Mouse (Mus musculus): Measurements from ENCODE around the gene Plekhg6. TPM values are rescaled to one million over a fixed set of nuclear protein-coding genes. Genes with fewer than 3 reads are reported as not detected.

Gene Plekhg6
- total and polyA plus RNA-seq, 2 experiments, result 3.0 to 5.9 TPM

DNA sequence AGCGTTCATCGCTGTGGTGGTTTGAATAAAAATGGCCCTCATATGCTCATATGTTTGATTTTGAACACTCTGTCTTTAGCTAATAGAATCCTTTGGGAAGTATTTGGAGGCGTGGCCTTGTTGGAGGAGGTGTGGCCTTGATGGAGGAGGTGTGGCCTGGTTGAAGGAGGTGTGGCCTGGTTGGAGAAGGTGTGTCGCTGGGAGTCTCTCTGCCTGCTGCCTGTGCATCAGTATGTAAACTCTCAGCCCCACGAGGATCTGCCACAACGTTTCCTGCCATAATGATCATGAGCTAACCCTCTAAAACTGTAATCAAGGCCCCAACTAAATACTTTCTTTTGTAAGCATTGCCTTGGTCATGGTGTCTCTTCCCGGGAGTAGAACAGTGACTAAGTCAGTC is 26.6 kb upstream of the Plekhg6 start:
- Histone ChIP-seq H3K36me3 (ENCODE audit: control insufficient read depth, insufficient read depth, low read length) (no peaks in the 10 kb centered on the region), H3K27me3 (ENCODE audit: control insufficient read depth, insufficient read depth, low read length) (no peaks in the 10 kb centered on the region), H3K9ac (ENCODE audit: low read depth, low read length) (no peak overlapping the region), H3K4me3 (ENCODE audit: insufficient read depth, low read depth, low read length) (no peak overlapping the region), H3K79me2 (ENCODE audit: control insufficient read depth, insufficient read depth, low read length) (no peaks in the 10 kb centered on the region), H3K4me1 (ENCODE audit: control insufficient read depth, insufficient read depth, low read length) (0 out of 2 replicates have a peak, but pooled peaks cover 1% of the 10 kb centered on the region), H3K27ac (replicated peaks; ENCODE audit: insufficient read depth, low read depth, low read length) (no peak overlapping the region)
- no peak for TF ChIP-seq CTCF (IDR thresholded peaks at IDR 0.05; ENCODE audit: low read depth, low read length)
- TF ChIP-seq POLR2A (IDR thresholded peaks at IDR 0.05; ENCODE audit: extremely low read depth, insufficient read depth, low read length), result no peak
- DNase-seq (ENCODE audit: extremely low read depth, low read depth, low spot score), result no peak
- 83% methylated on average over 7 of the region's 7 CpGs for WGBS

DNA sequence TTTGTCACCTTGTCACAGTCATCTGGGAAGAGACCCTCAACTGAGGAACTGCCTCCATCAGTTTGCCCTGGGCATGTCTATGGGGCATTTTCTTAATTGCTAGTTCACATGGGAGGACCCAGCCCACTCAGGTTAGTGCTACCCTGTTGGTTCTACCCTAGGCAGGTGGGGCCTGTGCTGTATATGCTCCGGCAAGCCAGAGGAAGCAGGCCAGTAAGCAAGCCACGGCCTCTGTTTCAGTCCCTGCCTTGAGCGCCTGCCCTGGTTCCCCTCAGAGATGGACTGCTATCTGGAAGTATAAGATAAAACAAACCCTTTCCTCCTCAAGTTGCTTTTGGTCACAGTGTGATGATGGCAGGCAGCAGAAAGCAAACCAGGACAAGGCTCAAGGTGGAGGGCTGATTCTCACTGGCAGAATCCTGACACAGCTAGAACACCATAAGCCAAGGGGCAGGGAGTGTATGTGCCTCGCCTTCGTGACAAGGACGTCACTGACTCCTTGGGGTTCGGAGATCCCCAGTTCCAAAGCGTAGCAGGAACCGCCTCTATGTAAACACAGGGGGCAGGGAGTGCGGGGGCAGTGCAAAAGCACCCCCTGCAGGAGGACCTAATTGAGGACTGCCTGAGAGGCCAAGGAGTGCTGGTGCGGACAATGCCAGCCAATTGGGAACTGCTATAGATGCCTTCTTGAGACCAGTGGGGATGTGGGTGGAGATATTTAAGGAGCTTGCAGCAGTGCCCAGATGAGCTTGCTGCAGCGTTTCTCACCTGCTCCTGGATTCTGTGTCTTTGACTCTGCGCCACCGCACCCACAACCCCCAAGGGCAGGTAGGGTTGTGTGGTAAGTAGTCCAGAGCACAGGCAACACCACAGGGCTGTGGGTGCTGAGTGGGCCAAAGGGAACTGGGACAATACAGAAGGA is 25.1 kb upstream of the Plekhg6 start:
- Histone ChIP-seq H3K4me1 (ENCODE audit: control insufficient read depth, insufficient read depth, low read length) (no peaks in the 10 kb centered on the region), H3K4me3 (ENCODE audit: insufficient read depth, low read depth, low read length) (no peak overlapping the region), H3K9ac (ENCODE audit: low read depth, low read length) (no peak overlapping the region), H3K36me3 (ENCODE audit: control insufficient read depth, insufficient read depth, low read length) (no peaks in the 10 kb centered on the region), H3K79me2 (ENCODE audit: control insufficient read depth, insufficient read depth, low read length) (no peaks in the 10 kb centered on the region), H3K27me3 (ENCODE audit: control insufficient read depth, insufficient read depth, low read length) (no peaks in the 10 kb centered on the region), H3K27ac (replicated peaks; ENCODE audit: insufficient read depth, low read depth, low read length) (no peak overlapping the region)
- DNase-seq (ENCODE audit: extremely low read depth, low read depth, low spot score), result no peak
- WGBS, result 82% methylated on average over 14 of the region's 14 CpGs
- TF ChIP-seq CTCF (IDR thresholded peaks at IDR 0.05; ENCODE audit: low read depth, low read length) (0 out of 2 replicates have a peak, but pooled peaks have one; percentile 1), POLR2A (IDR thresholded peaks at IDR 0.05; ENCODE audit: extremely low read depth, insufficient read depth, low read length) (no peak)

DNA sequence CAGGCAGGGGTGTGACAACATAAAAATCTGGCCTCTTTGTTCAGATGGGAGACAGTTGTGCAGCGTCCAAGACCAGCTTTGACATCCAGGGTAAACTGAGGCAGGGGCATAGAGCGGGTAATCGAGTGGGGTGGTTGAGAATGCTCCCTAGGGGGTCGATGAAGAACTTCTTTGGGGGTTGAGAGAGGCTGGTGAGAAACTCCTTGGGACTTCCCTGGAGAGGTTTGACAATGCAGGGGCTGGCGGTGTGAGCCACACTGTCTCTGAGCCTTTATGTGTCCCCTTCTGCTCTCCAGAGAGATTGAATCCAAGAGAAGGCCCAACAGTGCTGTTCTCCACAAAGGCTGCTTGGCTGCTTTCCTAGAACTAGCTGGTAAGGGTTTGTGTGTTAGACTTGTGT is 9.3 kb upstream of the Plekhg6 start:
- TF ChIP-seq CTCF (IDR thresholded peaks at IDR 0.05; ENCODE audit: low read depth, low read length), result no peak
- no peak for TF ChIP-seq POLR2A (IDR thresholded peaks at IDR 0.05; ENCODE audit: extremely low read depth, insufficient read depth, low read length)
- no peak overlapping the region for H3K4me3 ChIP-seq (ENCODE audit: insufficient read depth, low read depth, low read length)
- 84% methylated on average over 5 of the region's 5 CpGs for WGBS
- no peaks in the 10 kb centered on the region for H3K4me1 ChIP-seq (ENCODE audit: control insufficient read depth, insufficient read depth, low read length)
- no peak overlapping the region for H3K9ac ChIP-seq (ENCODE audit: low read depth, low read length)
- no peak overlapping the region for H3K27ac ChIP-seq (replicated peaks; ENCODE audit: insufficient read depth, low read depth, low read length)
- H3K36me3 ChIP-seq (ENCODE audit: control insufficient read depth, insufficient read depth, low read length), result no peaks in the 10 kb centered on the region
- no peaks in the 10 kb centered on the region for H3K79me2 ChIP-seq (ENCODE audit: control insufficient read depth, insufficient read depth, low read length)
- H3K27me3 ChIP-seq (ENCODE audit: control insufficient read depth, insufficient read depth, low read length), result no peaks in the 10 kb centered on the region
- no peak for DNase-seq (ENCODE audit: extremely low read depth, low read depth, low spot score)

DNA sequence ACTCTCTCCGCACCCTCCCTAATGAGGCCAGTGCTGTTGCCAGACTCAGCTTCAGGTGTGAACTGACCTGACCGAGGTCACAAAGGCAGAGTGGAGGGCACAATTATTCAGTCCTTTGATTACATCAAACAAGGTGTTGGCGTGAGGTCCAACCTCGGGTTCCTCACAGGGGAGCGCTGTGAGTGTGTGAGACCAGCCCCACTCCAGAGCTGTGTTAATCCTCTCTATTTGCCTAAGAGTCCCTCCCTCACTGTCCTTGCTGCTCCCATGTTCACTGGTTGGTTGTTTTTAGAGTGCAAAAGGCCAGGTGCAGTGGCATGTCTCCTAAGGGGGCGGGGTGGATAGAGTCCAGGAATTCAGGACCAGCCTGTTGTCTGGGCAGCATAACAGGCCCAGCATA is 5.5 kb upstream of the Plekhg6 start:
- 56% methylated on average over 6 of the region's 6 CpGs for WGBS
- Histone ChIP-seq H3K4me1 (ENCODE audit: control insufficient read depth, insufficient read depth, low read length) (peaks cover 3% of the 10 kb centered on the region; the same call in 1 of the 2 replicates), H3K36me3 (ENCODE audit: control insufficient read depth, insufficient read depth, low read length) (no peaks in the 10 kb centered on the region), H3K9ac (ENCODE audit: low read depth, low read length) (no peak overlapping the region), H3K27me3 (ENCODE audit: control insufficient read depth, insufficient read depth, low read length) (no peaks in the 10 kb centered on the region), H3K79me2 (ENCODE audit: control insufficient read depth, insufficient read depth, low read length) (no peaks in the 10 kb centered on the region), H3K27ac (replicated peaks; ENCODE audit: insufficient read depth, low read depth, low read length) (no peak overlapping the region), H3K4me3 (ENCODE audit: insufficient read depth, low read depth, low read length) (no peak overlapping the region)
- no peak for DNase-seq (ENCODE audit: extremely low read depth, low read depth, low spot score)
- TF ChIP-seq POLR2A (IDR thresholded peaks at IDR 0.05; ENCODE audit: extremely low read depth, insufficient read depth, low read length), result no peak
- TF ChIP-seq CTCF (IDR thresholded peaks at IDR 0.05; ENCODE audit: low read depth, low read length), result no peak

DNA sequence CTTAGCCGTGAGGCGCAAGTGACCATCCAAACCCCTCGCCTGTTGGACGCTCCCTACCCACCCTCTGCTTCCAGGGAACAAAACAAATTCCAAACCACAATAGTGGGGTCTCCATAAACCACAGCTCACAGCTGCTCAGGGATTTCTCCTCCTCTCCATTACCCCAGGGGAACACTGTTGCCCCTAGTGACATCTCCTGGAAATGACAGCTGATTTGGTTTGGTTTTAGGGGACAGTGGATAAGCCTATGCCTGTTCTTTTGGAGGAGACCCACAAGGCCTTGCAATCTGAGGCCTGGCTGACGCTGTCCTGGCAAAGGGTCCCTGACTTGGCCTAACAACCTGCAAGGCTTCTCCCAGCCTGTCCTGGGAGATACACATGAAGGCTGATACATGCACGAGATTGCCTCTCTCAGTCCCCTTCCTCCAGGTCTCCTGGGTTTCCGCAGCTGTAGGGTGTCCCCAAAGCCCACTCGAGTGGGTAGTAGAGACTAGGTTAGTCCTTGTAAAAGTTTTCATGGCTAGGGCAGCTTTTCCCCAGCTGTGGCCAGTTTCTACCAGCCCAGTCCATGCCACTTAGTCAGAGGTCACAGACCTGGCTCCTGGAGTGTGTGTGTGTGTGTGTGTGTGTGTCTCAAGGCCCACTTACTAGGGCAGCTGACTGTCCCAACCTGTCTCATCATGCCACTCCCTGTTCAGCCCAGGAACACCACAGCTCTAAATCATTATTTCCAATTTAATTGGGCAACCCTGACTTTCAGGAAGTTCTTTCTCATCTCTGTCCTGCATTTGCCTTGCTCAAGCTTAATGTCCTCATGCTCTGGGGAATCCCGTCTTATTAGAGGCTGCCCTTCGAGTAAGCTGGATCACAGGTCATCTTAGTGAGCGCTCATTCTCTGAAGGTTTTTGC is 4.7 kb upstream of the Plekhg6 start:
- no peaks in the 10 kb centered on the region for H3K36me3 ChIP-seq (ENCODE audit: control insufficient read depth, insufficient read depth, low read length)
- H3K4me3 ChIP-seq (ENCODE audit: insufficient read depth, low read depth, low read length), result no peak overlapping the region
- DNase-seq (ENCODE audit: extremely low read depth, low read depth, low spot score), result no peak
- 82% methylated on average over 11 of the region's 11 CpGs for WGBS
- no peak overlapping the region for H3K27ac ChIP-seq (replicated peaks; ENCODE audit: insufficient read depth, low read depth, low read length)
- peak; percentile 53 for TF ChIP-seq CTCF (IDR thresholded peaks at IDR 0.05; ENCODE audit: low read depth, low read length)
- no peak for TF ChIP-seq POLR2A (IDR thresholded peaks at IDR 0.05; ENCODE audit: extremely low read depth, insufficient read depth, low read length)
- H3K9ac ChIP-seq (ENCODE audit: low read depth, low read length), result no peak overlapping the region
- H3K79me2 ChIP-seq (ENCODE audit: control insufficient read depth, insufficient read depth, low read length), result no peaks in the 10 kb centered on the region
- peaks cover 3% of the 10 kb centered on the region; the same call in 1 of the 2 replicates for H3K4me1 ChIP-seq (ENCODE audit: control insufficient read depth, insufficient read depth, low read length)
- no peaks in the 10 kb centered on the region for H3K27me3 ChIP-seq (ENCODE audit: control insufficient read depth, insufficient read depth, low read length)
